In the genomic region with DNA sequence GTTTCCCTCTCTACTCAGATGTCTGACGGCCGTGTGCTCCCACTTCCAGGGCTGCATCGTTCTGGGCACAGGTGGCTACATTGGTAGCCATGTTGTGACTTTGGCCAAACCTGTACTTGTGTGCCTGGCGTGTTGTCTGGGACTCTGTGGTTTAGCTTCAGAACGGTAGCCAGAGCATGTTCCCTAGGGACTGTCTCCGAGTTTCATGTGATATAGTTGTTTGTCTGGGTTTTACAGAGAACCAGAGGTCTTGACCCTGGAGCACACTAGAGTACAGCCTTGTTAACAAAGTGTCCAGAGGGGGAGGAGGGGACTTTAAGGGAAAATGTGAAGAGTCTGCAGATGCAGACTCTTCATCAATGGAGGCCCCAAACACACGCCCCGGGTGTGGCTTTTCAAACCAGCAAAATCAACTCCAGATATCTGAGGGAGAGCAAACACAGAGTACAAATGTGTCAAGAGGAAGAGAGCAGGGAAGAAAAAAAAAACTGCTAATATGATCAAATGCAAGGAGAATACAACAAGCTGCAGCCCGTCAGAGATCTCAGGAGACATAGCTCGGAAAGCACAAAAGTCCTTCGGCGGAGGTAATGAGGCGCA, we compare ENCODE assay signal across 12 mouse cellular contexts.
DNase-seq lines count a peak whose midpoint lies in the region; ATAC-seq lines count a peak whose summit lies in the region.
"Had no signal": no experiment of that assay in that cellular context is flagged by ENCODE, and none has a peak within 500 bp of the region (broad histone marks: within the 10 kb centered on the region; RNA-seq: fewer than 3 reads in every experiment).

No protein-coding gene starts in this region.

- H3K27me3 ChIP-seq in kidney, embryonic 14.5 days (ENCODE audit: control insufficient read depth, insufficient read depth, low read length), result no peaks in the 10 kb centered on the region
- no peaks in the 10 kb centered on the region for H3K27me3 ChIP-seq in limb, embryonic 13.5 days
- H3K27me3 ChIP-seq: midbrain, embryonic 15.5 days had no signal

- H3K9ac ChIP-seq in kidney, embryonic 14.5 days (ENCODE audit: low read depth, low read length), result no peak overlapping the region
- no peak overlapping the region for H3K9ac ChIP-seq in limb, embryonic 13.5 days
- H3K9ac ChIP-seq: midbrain, embryonic 15.5 days had no signal

- peaks cover 19% of the 10 kb centered on the region; the same call in 1 of the 2 replicates for H3K4me1 ChIP-seq in kidney, embryonic 14.5 days (ENCODE audit: control insufficient read depth, insufficient read depth, low read length)
- peaks cover 12% of the 10 kb centered on the region for H3K4me1 ChIP-seq in brown adipose tissue, adult 24 weeks (ENCODE audit: control insufficient read depth, insufficient read depth, insufficient read length, low read length)
- peaks cover 40% of the 10 kb centered on the region for H3K4me1 ChIP-seq in limb, embryonic 13.5 days

- H3K4me3 ChIP-seq in kidney, embryonic 14.5 days (ENCODE audit: low read length), result no peak overlapping the region
- H3K4me3 ChIP-seq in brown adipose tissue, adult 24 weeks (ENCODE audit: insufficient read depth, low read depth, low read length), result no peak overlapping the region
- no peak overlapping the region for H3K4me3 ChIP-seq in limb, embryonic 13.5 days
- H3K4me3 ChIP-seq: midbrain, embryonic 15.5 days had no signal

- no peaks in the 10 kb centered on the region for H3K36me3 ChIP-seq in kidney, embryonic 14.5 days (ENCODE audit: control insufficient read depth, insufficient read depth, low read length)
- H3K36me3 ChIP-seq in limb, embryonic 13.5 days, result no peaks in the 10 kb centered on the region
- H3K36me3 ChIP-seq: midbrain, embryonic 15.5 days had no signal

- DNase-seq in adrenal gland, postnatal 10 days, result peak; percentile 51
- DNase-seq in adrenal gland, postnatal 36 days, result no peak
- no peak for DNase-seq in kidney, adult 11 months
- DNase-seq in cerebellum, postnatal 4 days (ENCODE audit: low spot score in 2 of 2), result no peak
- DNase-seq in frontal cortex, postnatal 25 days (ENCODE audit: low spot score in 2 of 2), result no peak
- DNase-seq: lung, adult 18-20 months; thymus, postnatal 14 days had no signal

- no peak overlapping the region for H3K4me2 ChIP-seq in kidney, embryonic 14.5 days (replicated peaks; ENCODE audit: low read depth, low read length)
- H3K4me2 ChIP-seq in limb, embryonic 13.5 days (replicated peaks), result no peak overlapping the region
- H3K4me2 ChIP-seq: midbrain, embryonic 15.5 days had no signal

- ATAC-seq in kidney, embryonic 14.5 days (ENCODE audit: low FRiP score, low TSS enrichment), result 0 out of 2 replicates have a peak, but pooled peaks have one; percentile 5
- no peak for ATAC-seq in limb, embryonic 13.5 days (ENCODE audit: low FRiP score, low read depth)
- ATAC-seq: hindbrain, embryonic 16.5 days; midbrain, embryonic 15.5 days had no signal

- 40% methylated on average over 13 of the region's 13 CpGs for WGBS in kidney, embryonic 14.5 days
- 38% methylated on average over 13 of the region's 13 CpGs for WGBS in limb, embryonic 13.5 days

- no peaks in the 10 kb centered on the region for H3K9me3 ChIP-seq in kidney, embryonic 14.5 days (ENCODE audit: control insufficient read depth, low read length)
- H3K9me3 ChIP-seq in limb, embryonic 13.5 days, result no peaks in the 10 kb centered on the region
- H3K9me3 ChIP-seq: midbrain, embryonic 15.5 days had no signal

- H3K27ac ChIP-seq in kidney, embryonic 14.5 days (ENCODE audit: low read depth, low read length), result 0 out of 2 replicates have a peak overlapping the region, but pooled peaks have one; percentile 42
- peak overlapping the region; percentile 78 for H3K27ac ChIP-seq in brown adipose tissue, adult 24 weeks (replicated peaks; ENCODE audit: low read depth, low read length)
- peak overlapping the region; percentile 86 for H3K27ac ChIP-seq in limb, embryonic 13.5 days
- H3K27ac ChIP-seq: midbrain, embryonic 15.5 days had no signal
